9 mouse cellular contexts compared by ENCODE assay signal in genomic region chr9:87144532-87144931, GRCm38 (mm10). TPM values are rescaled to one million over a fixed set of nuclear protein-coding genes. Genes with fewer than 3 reads are reported as not detected.
DNase-seq lines count a peak whose midpoint lies in the region; ATAC-seq lines count a peak whose summit lies in the region.
"Had no signal": no experiment of that assay in that cellular context is flagged by ENCODE, and none has a peak within 500 bp of the region (broad histone marks: within the 10 kb centered on the region; RNA-seq: fewer than 3 reads in every experiment).

No protein-coding gene starts in this region.

- under 1% methylated on average over 19 of the region's 19 CpGs for WGBS in kidney, embryonic 16.5 days
- WGBS in hindbrain, embryonic 11.5 days, result under 1% methylated on average over 19 of the region's 19 CpGs
- whole genome bisulfite sequencing in midbrain, embryonic 11.5 days, result under 1% methylated on average over 19 of the region's 19 CpGs

- H3K4me3 ChIP-seq in kidney, embryonic 16.5 days (ENCODE audit: low read length), result peak overlapping the region; percentile 40
- peak overlapping the region; percentile 34 for H3K4me3 ChIP-seq in hindbrain, embryonic 11.5 days (ENCODE audit: low read depth, low read length)
- H3K4me3 ChIP-seq in midbrain, embryonic 11.5 days (ENCODE audit: low read depth, low read length), result peak overlapping the region; percentile 29

- peaks cover 10% of the 10 kb centered on the region for H3K4me1 ChIP-seq in kidney, embryonic 16.5 days (ENCODE audit: insufficient read depth, low read length)
- H3K4me1 ChIP-seq in hindbrain, embryonic 11.5 days (replicated peaks; ENCODE audit: control insufficient read depth, insufficient read depth, low read length), result no peaks in the 10 kb centered on the region
- H3K4me1 ChIP-seq in midbrain, embryonic 11.5 days (ENCODE audit: control insufficient read depth, insufficient read depth, low read length), result peaks cover 11% of the 10 kb centered on the region

- peaks cover 24% of the 10 kb centered on the region for H3K27me3 ChIP-seq in kidney, embryonic 16.5 days (ENCODE audit: insufficient read depth, low read length)
- H3K27me3 ChIP-seq in hindbrain, embryonic 11.5 days (ENCODE audit: control insufficient read depth, insufficient read depth, low read length), result peaks cover 21% of the 10 kb centered on the region
- peaks cover 18% of the 10 kb centered on the region for H3K27me3 ChIP-seq in midbrain, embryonic 11.5 days (ENCODE audit: control insufficient read depth, insufficient read depth, low read length)

- DNase-seq in kidney, adult 11 months, result no peak
- peak; percentile 38 for DNase-seq in ES-CJ7 (ENCODE audit: low read depth, low spot score)
- DNase-seq in cerebellum, postnatal 36 days, result peak; percentile 10 to 20
- DNase-seq in hindbrain, embryonic 11.5 days (ENCODE audit: low spot score), result peak; percentile 30
- DNase-seq in midbrain, embryonic 11.5 days (ENCODE audit: low spot score, missing footprints), result no peak
- DNase-seq in gastrocnemius, postnatal 25 days, result no peak
- no peak for DNase-seq in adrenal gland, adult 18-20 months (ENCODE audit: low spot score in 2 of 2)

- H3K27ac ChIP-seq in kidney, embryonic 16.5 days (ENCODE audit: low read length), result no peak overlapping the region
- no peak overlapping the region for H3K27ac ChIP-seq in hindbrain, embryonic 11.5 days (ENCODE audit: low read depth, low read length)
- no peak overlapping the region for H3K27ac ChIP-seq in midbrain, embryonic 11.5 days (ENCODE audit: low read depth, low read length)

- H3K4me2 ChIP-seq in kidney, embryonic 16.5 days (replicated peaks; ENCODE audit: low read depth, low read length), result peak overlapping the region; percentile 63
- peak overlapping the region; percentile 69 for H3K4me2 ChIP-seq in hindbrain, embryonic 11.5 days (replicated peaks; ENCODE audit: low read depth, low read length)
- peak overlapping the region; percentile 74 for H3K4me2 ChIP-seq in midbrain, embryonic 11.5 days

- H3K9ac ChIP-seq in kidney, embryonic 16.5 days (replicated peaks; ENCODE audit: low read length), result no peak overlapping the region
- peak overlapping the region; percentile 4; the same call in 1 of the 2 replicates for H3K9ac ChIP-seq in hindbrain, embryonic 11.5 days (ENCODE audit: low read depth, low read length)
- H3K9ac ChIP-seq in midbrain, embryonic 11.5 days (ENCODE audit: low read length), result peak overlapping the region; percentile 24; the same call in 1 of the 2 replicates

- H3K36me3 ChIP-seq in kidney, embryonic 16.5 days (ENCODE audit: insufficient read depth, low read length), result no peaks in the 10 kb centered on the region
- no peaks in the 10 kb centered on the region for H3K36me3 ChIP-seq in hindbrain, embryonic 11.5 days (ENCODE audit: control insufficient read depth, insufficient read depth, low read length)
- no peaks in the 10 kb centered on the region for H3K36me3 ChIP-seq in midbrain, embryonic 11.5 days (ENCODE audit: control insufficient read depth, insufficient read depth, low read length)

- ATAC-seq in kidney, embryonic 16.5 days (ENCODE audit: low FRiP score, low TSS enrichment), result peak; percentile 32
- peak; percentile 52 for ATAC-seq in hindbrain, embryonic 11.5 days (ENCODE audit: low FRiP score)
- ATAC-seq in midbrain, embryonic 11.5 days (ENCODE audit: low FRiP score), result peak; percentile 67; the same call in 1 of the 2 replicates

- H3K9me3 ChIP-seq in kidney, embryonic 16.5 days (ENCODE audit: low read length), result no peaks in the 10 kb centered on the region
- no peaks in the 10 kb centered on the region for H3K9me3 ChIP-seq in hindbrain, embryonic 11.5 days (ENCODE audit: control insufficient read depth, low read length)
- no peaks in the 10 kb centered on the region for H3K9me3 ChIP-seq in midbrain, embryonic 11.5 days (ENCODE audit: control insufficient read depth, low read length)

RNA-seq across cellular contexts. Expression of gene Mrap2, which starts 0.4 kb away (rescaled TPM):
- polyA plus RNA-seq in kidney, embryonic 16.5 days (2015; fragmentation: Nextera tagmentation; extraction: Ambion mirVana), result 0.21 and 0.26 TPM in 2 replicates
- 0.15 and 0.22 TPM in 2 replicates for polyA plus RNA-seq in hindbrain, embryonic 11.5 days (2014; fragmentation: Nextera tagmentation; extraction: Ambion mirVana)
- polyA plus RNA-seq in midbrain, embryonic 11.5 days (2014; fragmentation: Nextera tagmentation; extraction: Ambion mirVana), result not detected in 2 replicates
- under 1 TPM; 0.49 to 0.72 TPM for total RNA-seq in gastrocnemius, postnatal 25 days (2021)
- 1 to 10 TPM; 2.9 to 3.5 TPM for total RNA-seq in adrenal gland, adult 18-20 months (2021)
- polyA plus RNA-seq: Patski had no signal

Comparison
In these comparisons a context has a peak if more than half of its experiments do, and no peak if none do; other contexts are left out.
1. DNase-seq: peak in ES-CJ7 (single experiment), cerebellum, postnatal 36 days (2 of 2) and hindbrain, embryonic 11.5 days (single experiment); none in kidney, adult 11 months (single experiment), midbrain, embryonic 11.5 days (single experiment), gastrocnemius, postnatal 25 days (single experiment) and adrenal gland, adult 18-20 months (0 of 2).
2. Peak in every context shown above with its lines, with median percentiles within 50 percentile points of each other: ATAC-seq, H3K4me2 ChIP-seq and H3K4me3 ChIP-seq.